Mouse (Mus musculus) heart, embryonic 16.5 days (tissue): Measurements from ENCODE around the gene Npnt. TPM values are rescaled to one million over a fixed set of nuclear protein-coding genes. Genes with fewer than 3 reads are reported as not detected.

Experiments used
- ATAC-seq: fragments of 200-750 bp; cut with Nextera tagmentation; replicated peaks from 2 replicates; pipeline ENCODE4 v1.8.0; 2017; ENCODE audit warnings: moderate number of reproducible peaks; ENCODE audit not compliant: insufficient read depth, low FRiP score; ENCODE audit errors: extremely low read depth
- H3K27ac ChIP-seq: fragments of 300-500 bp; sonication (generic); 2 replicates; pipeline ENCODE4 v1.5.1; 2014; ENCODE audit warnings: mild to moderate bottlenecking, low read length, control low read depth, moderate library complexity
- H3K27me3 ChIP-seq: fragments of 300-500 bp; sonication (generic); 2 replicates; pipeline ENCODE4 v1.6.1; 2014; ENCODE audit warnings: low read length, mixed read lengths; ENCODE audit not compliant: control insufficient read depth, insufficient read depth
- H3K36me3 ChIP-seq: fragments of 300-500 bp; sonication (generic); 2 replicates; pipeline ENCODE4 v1.6.1; 2014; ENCODE audit not compliant: control insufficient read depth, insufficient read depth
- H3K4me1 ChIP-seq: fragments of 300-500 bp; sonication (generic); 2 replicates; pipeline ENCODE4 v1.6.1; 2014; ENCODE audit warnings: low read length, mixed read lengths; ENCODE audit not compliant: control insufficient read depth, insufficient read depth
- H3K4me2 ChIP-seq: fragments of 300-500 bp; sonication (generic); 2 replicates; pipeline ENCODE4 v1.6.1; 2014; ENCODE audit warnings: low read depth, mild to moderate bottlenecking, control low read depth, low read length
- H3K4me3 ChIP-seq: fragments of 300-500 bp; sonication (generic); 2 replicates; pipeline ENCODE4 v1.5.1; 2014; ENCODE audit warnings: mild to moderate bottlenecking, control low read depth, low read length
- H3K9ac ChIP-seq: fragments of 300-500 bp; sonication (generic); 2 replicates; pipeline ENCODE4 v1.6.1; 2014; ENCODE audit warnings: low read length, control low read depth
- H3K9me3 ChIP-seq: fragments of 300-500 bp; sonication (generic); replicated peaks from 2 replicates; pipeline ENCODE4 v1.6.1; 2016; ENCODE audit warnings: low read length; ENCODE audit not compliant: control insufficient read depth
- WGBS: fragments of 180-500 bp; shearing (Covaris S2); extraction: QIAGEN DNeasy Blood & Tissue Kit; methylation state at CpG from one replicate; pipeline ENCODE4 v1.1.7; 2014; 5-methylcytosine and 5-hydroxymethylcytosine counted together
- polyA plus RNA-seq: library from polyadenylated mRNA; unstranded; fragments of >200 nt; fragmentation: Nextera tagmentation; extraction: Ambion mirVana; gene quantifications from 2 replicates; pipeline ENCODE4 v1.2.1, GENCODE M21; 2015

The Npnt gene
- polyA plus RNA-seq, 1 experiment from 2014 or later: 11.7 TPM

GRCm38 (mm10) chr3:132919240-132919639, 30.9 kb downstream of the Npnt start:
- Histone ChIP-seq H3K4me1 (no peaks in the 10 kb centered on the region), H3K9me3 (no peaks in the 10 kb centered on the region), H3K9ac (no peak overlapping the region), H3K4me3 (no peak overlapping the region), H3K27ac (no peak overlapping the region), H3K36me3 (no peaks in the 10 kb centered on the region), H3K4me2 (no peak overlapping the region), H3K27me3 (no peaks in the 10 kb centered on the region)
- ATAC-seq: no peak
- WGBS: 80% methylated on average over 11 of the region's 11 CpGs

DNA sequence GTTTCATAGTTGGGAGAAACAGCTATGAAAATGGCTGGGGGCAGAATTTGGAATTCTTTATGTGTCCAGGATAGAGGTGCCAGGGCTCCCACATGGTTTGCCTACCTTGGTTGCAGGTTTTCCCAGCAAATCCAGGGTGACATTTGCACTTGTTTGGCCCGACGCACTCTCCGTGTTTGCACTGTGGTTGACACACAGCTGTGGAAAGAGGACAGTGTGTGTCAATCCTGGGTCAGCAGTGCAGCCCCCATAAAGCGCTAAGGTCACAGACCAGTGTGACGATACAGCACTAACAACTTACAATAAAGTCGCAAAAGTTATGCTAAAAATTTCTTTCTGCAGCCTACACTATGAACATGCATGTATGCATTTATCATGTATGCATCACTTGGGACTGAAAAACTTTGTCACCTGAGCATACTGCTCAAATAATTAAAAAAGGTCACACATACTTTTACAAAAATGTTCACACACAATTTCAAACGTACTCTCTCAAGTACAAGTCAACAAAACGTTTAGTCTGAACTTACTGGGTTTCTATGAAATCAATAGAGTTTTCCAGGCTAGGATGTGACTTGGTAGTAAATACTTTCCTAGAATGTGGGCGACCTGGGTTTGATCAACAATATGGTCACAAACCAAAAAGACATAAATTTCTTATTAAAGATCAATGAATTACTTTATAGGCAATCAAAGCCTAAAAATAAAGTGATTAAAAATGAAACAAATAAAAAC, 32.6 kb downstream of the Npnt start:
- Histone ChIP-seq H3K27ac (no peak overlapping the region), H3K36me3 (no peaks in the 10 kb centered on the region), H3K4me2 (no peak overlapping the region), H3K4me1 (no peaks in the 10 kb centered on the region), H3K9ac (no peak overlapping the region), H3K9me3 (no peaks in the 10 kb centered on the region), H3K27me3 (no peaks in the 10 kb centered on the region), H3K4me3 (no peak overlapping the region)
- no peak for ATAC-seq
- 83% methylated on average over 9 of the region's 9 CpGs for WGBS

- Histone ChIP-seq H3K9me3 (no peaks in the 10 kb centered on the region), H3K27me3 (no peaks in the 10 kb centered on the region), H3K9ac (no peak overlapping the region), H3K36me3 (no peaks in the 10 kb centered on the region), H3K27ac (no peak overlapping the region), H3K4me1 (no peaks in the 10 kb centered on the region), H3K4me2 (no peak overlapping the region), H3K4me3 (no peak overlapping the region)
- 80% methylated on average over 9 of the region's 9 CpGs for WGBS
- ATAC-seq: no peak
Observed at GRCm38 (mm10) chr3:132915661-132916060, 34.4 kb downstream of the Npnt start.

- H3K27me3 ChIP-seq: no peaks in the 10 kb centered on the region
- no peak for ATAC-seq
- no peak overlapping the region for H3K9ac ChIP-seq
- WGBS: 74% methylated on average over 2 of the region's 2 CpGs
- H3K4me1 ChIP-seq: peaks cover 3% of the 10 kb centered on the region; the same call in 1 of the 2 replicates
- no peaks in the 10 kb centered on the region for H3K9me3 ChIP-seq
- no peak overlapping the region for H3K27ac ChIP-seq
- no peak overlapping the region for H3K4me3 ChIP-seq
- no peaks in the 10 kb centered on the region for H3K36me3 ChIP-seq
- no peak overlapping the region for H3K4me2 ChIP-seq
Observed at GRCm38 (mm10) chr3:132912420-132912819, 37.7 kb downstream of the Npnt start.

DNA sequence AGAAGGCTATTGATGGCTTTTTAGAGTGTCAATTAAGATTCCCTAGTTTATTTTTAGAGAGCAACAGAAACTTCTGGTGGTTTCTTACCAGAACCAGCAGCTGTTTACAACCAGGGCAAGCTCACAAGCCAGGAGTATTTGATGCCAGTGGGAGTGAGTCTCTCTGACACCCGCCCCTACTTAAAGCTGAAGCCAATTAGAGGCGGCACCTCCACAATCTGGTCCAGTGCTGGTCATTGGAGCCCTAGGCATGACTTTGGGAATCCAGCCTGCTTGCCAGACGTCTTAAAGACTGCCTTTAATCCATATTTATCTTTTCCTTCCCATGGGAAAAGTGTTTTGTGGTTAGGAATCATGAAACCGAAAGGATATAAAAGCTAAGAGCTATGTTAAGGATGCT, 38.4 kb downstream of the Npnt start:
- no peak for ATAC-seq
- peaks cover 3% of the 10 kb centered on the region; the same call in 1 of the 2 replicates for H3K4me1 ChIP-seq
- no peaks in the 10 kb centered on the region for H3K9me3 ChIP-seq
- H3K9ac ChIP-seq: no peak overlapping the region
- H3K36me3 ChIP-seq: no peaks in the 10 kb centered on the region
- WGBS: 61% methylated on average over 4 of the region's 4 CpGs
- H3K27me3 ChIP-seq: no peaks in the 10 kb centered on the region
- no peak overlapping the region for H3K27ac ChIP-seq
- H3K4me3 ChIP-seq: no peak overlapping the region
- H3K4me2 ChIP-seq: no peak overlapping the region

- Histone ChIP-seq H3K27ac (no peak overlapping the region), H3K4me3 (no peak overlapping the region), H3K9me3 (no peaks in the 10 kb centered on the region), H3K27me3 (no peaks in the 10 kb centered on the region), H3K9ac (no peak overlapping the region), H3K4me2 (no peak overlapping the region), H3K36me3 (no peaks in the 10 kb centered on the region), H3K4me1 (peaks cover 3% of the 10 kb centered on the region; the same call in 1 of the 2 replicates)
- ATAC-seq: no peak
- WGBS: 84% methylated on average over 5 of the region's 5 CpGs
Observed at GRCm38 (mm10) chr3:132910727-132911126, 39.4 kb downstream of the Npnt start.

GRCm38 (mm10) chr3:132909736-132910135, 40.4 kb downstream of the Npnt start:
- H3K4me1 ChIP-seq: peaks cover 3% of the 10 kb centered on the region; the same call in 1 of the 2 replicates
- WGBS: 31% methylated on average over 12 of the region's 12 CpGs

DNA sequence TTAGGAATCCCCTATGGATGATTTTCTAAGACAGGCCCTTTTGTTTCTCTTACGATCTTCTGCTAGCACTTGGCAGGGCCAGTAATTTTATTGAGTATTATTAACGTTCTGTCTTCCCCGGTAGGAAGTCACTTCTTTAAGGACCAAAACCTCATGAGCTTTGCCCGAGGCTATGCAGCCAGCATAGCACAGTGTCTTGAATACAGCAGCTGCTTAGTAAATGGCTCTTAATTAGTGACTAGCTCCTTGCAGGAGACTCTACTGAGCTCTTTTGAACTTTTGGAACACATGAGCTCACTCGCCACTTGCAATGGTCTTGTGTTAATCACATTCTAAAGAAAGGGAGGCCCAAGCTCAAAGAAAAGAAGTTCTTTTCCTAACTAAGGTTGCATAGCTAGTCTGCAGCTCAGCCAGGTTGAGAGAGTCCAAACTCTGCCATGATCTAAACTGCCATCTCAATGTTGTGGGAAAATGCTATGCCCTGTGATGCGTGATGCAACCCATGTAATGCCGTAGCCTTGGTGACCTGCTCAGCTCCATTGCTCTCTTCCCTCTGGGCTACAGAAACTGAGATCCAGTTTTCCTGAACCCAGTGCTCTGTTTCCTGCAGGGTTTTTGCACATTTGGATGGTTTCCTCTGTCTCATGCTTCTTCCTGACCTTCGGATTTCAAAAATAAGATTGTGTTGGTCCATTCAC, 42.4 kb downstream of the Npnt start:
- Histone ChIP-seq H3K36me3 (no peaks in the 10 kb centered on the region), H3K4me3 (no peak overlapping the region), H3K4me2 (no peak overlapping the region), H3K27me3 (no peaks in the 10 kb centered on the region), H3K9ac (no peak overlapping the region), H3K4me1 (peaks cover 3% of the 10 kb centered on the region; the same call in 1 of the 2 replicates), H3K27ac (no peak overlapping the region), H3K9me3 (no peaks in the 10 kb centered on the region)
- 89% methylated on average over 8 of the region's 8 CpGs for WGBS
- ATAC-seq: no peak

More at GRCm38 (mm10) chr3:132909736-132910135, 40.4 kb downstream of the Npnt start:
- peak overlapping the region; percentile 35; the same call in 1 of the 2 replicates for H3K4me2 ChIP-seq
- ATAC-seq: 0 out of 2 replicates have a peak, but pooled peaks have one; percentile 18
- no peaks in the 10 kb centered on the region for H3K36me3 ChIP-seq
- H3K4me3 ChIP-seq: no peak overlapping the region
- H3K9ac ChIP-seq: no peak overlapping the region
- no peaks in the 10 kb centered on the region for H3K27me3 ChIP-seq
- H3K27ac ChIP-seq: no peak overlapping the region
- no peaks in the 10 kb centered on the region for H3K9me3 ChIP-seq
